Mouse (Mus musculus) frontal cortex, adult 2 months (tissue): ENCODE data around the gene Nfatc4. TPM values are rescaled to one million over a fixed set of nuclear protein-coding genes. Genes with fewer than 3 reads are reported as not detected.

Experiments
- DNase-seq, 2 experiments: peaks; one replicate each; pipeline ENCODE4 v3.0.0; 2022; ENCODE audit warnings: low spot score in 1 of 2; ENCODE audit errors: extremely low spot score in 1 of 2
- polyA plus RNA-seq: library from polyadenylated mRNA; depleted of rRNA; stranded (reverse); fragments of >200 nt; gene quantifications from 2 replicates; pipeline ENCODE4 v1.2.3, GENCODE M21; 2012; rRNA removed

Nfatc4 gene
- polyA plus RNA-seq, 1 experiment: 2.7 TPM

GRCm38 (mm10) chr14:55880982-55881381 lies 58.0 kb downstream of the Nfatc4 start:
- DNase-seq: no peak

- no peak for DNase-seq
These were observed 59.3 kb downstream of the Nfatc4 start for GRCm38 (mm10) chr14:55882171-55882641.

GRCm38 (mm10) chr14:55883149-55883661 lies 60.3 kb downstream of the Nfatc4 start:
- no peak for DNase-seq

Other genes with a start within 250 kb of the Nfatc4 start
- 0.11 TPM in 1 of 2 replicates, not detected in the other for gene Fitm1, start 247.5 kb upstream of the Nfatc4 start, polyA plus RNA-seq
- 62.6 and 82.8 TPM in 2 replicates for gene Psme1, start 245.0 kb upstream of the Nfatc4 start, polyA plus RNA-seq
- gene Emc9, start 237.8 kb upstream of the Nfatc4 start, polyA plus RNA-seq: 56.3 and 58.2 TPM in 2 replicates
- 43.2 and 46.9 TPM in 2 replicates for gene Psme2, start 232.0 kb upstream of the Nfatc4 start, polyA plus RNA-seq
- 24.2 TPM in 2 replicates for gene Rnf31, start 231.4 kb upstream of the Nfatc4 start, polyA plus RNA-seq
- 19.1 and 22.9 TPM in 2 replicates for gene Irf9, start 219.6 kb upstream of the Nfatc4 start, polyA plus RNA-seq
- gene Rec8, start 205.1 kb upstream of the Nfatc4 start, polyA plus RNA-seq: 17.2 and 22.6 TPM in 2 replicates
- gene Ipo4, start 187.2 kb upstream of the Nfatc4 start, polyA plus RNA-seq: 139 and 152 TPM in 2 replicates
- gene Gm49378, start 185.2 kb upstream of the Nfatc4 start, polyA plus RNA-seq: 4.3 and 6.2 TPM in 2 replicates
- gene Tm9sf1, start 179.3 kb upstream of the Nfatc4 start, polyA plus RNA-seq: 33.0 and 38.5 TPM in 2 replicates
- gene Tssk4, start 173.0 kb upstream of the Nfatc4 start, polyA plus RNA-seq: 0.78 and 1.2 TPM in 2 replicates
- gene Mdp1, start 162.6 kb upstream of the Nfatc4 start, polyA plus RNA-seq: 46.0 and 46.7 TPM in 2 replicates
- gene Gmpr2, start 151.2 kb upstream of the Nfatc4 start, polyA plus RNA-seq: 30.6 and 33.0 TPM in 2 replicates
- 351 and 383 TPM in 2 replicates for gene Nedd8, start 151.0 kb upstream of the Nfatc4 start, polyA plus RNA-seq
- 19.2 and 21.7 TPM in 2 replicates for gene Tinf2, start 141.3 kb upstream of the Nfatc4 start, polyA plus RNA-seq
- 0.14 and 0.21 TPM in 2 replicates for gene Tgm1, start 109.2 kb upstream of the Nfatc4 start, polyA plus RNA-seq
- 60.7 and 64.3 TPM in 2 replicates for gene Rabggta, start 100.9 kb upstream of the Nfatc4 start, polyA plus RNA-seq
- 111 and 119 TPM in 2 replicates for gene Dhrs1, start 77.5 kb upstream of the Nfatc4 start, polyA plus RNA-seq
- 8.9 and 9.0 TPM in 2 replicates for gene Nop9, start 77.5 kb upstream of the Nfatc4 start, polyA plus RNA-seq
- gene Cideb, start 64.7 kb upstream of the Nfatc4 start, polyA plus RNA-seq: 15.6 and 18.7 TPM in 2 replicates
- 0.18 and 0.19 TPM in 2 replicates for gene Ltb4r2, start 61.7 kb upstream of the Nfatc4 start, polyA plus RNA-seq
- 0.11 and 0.14 TPM in 2 replicates for gene Ltb4r1, start 57.2 kb upstream of the Nfatc4 start, polyA plus RNA-seq
- 4.0 and 4.3 TPM in 2 replicates for gene Adcy4, start 39.0 kb upstream of the Nfatc4 start, polyA plus RNA-seq
- 0.67 and 0.68 TPM in 2 replicates for gene Ripk3, start 34.3 kb upstream of the Nfatc4 start, polyA plus RNA-seq
- gene Nynrin, start 30.9 kb downstream of the Nfatc4 start, polyA plus RNA-seq: 3.8 and 4.3 TPM in 2 replicates
- gene Cbln3, start 61.2 kb downstream of the Nfatc4 start, polyA plus RNA-seq: 0.25 and 0.26 TPM in 2 replicates
- 10.3 and 12.2 TPM in 2 replicates for gene Khnyn, start 61.8 kb downstream of the Nfatc4 start, polyA plus RNA-seq
- 122 and 128 TPM in 2 replicates for gene Sdr39u1, start 77.1 kb downstream of the Nfatc4 start, polyA plus RNA-seq
- 0.08 and 0.11 TPM in 2 replicates for gene Cma1, start 121.5 kb downstream of the Nfatc4 start, polyA plus RNA-seq
- not detected in 2 replicates for gene Cma2, start 127.8 kb downstream of the Nfatc4 start, polyA plus RNA-seq
- gene Mcpt1, start 194.8 kb downstream of the Nfatc4 start, polyA plus RNA-seq: not detected in 2 replicates
- not detected in 2 replicates for gene Mcpt9, start 207.4 kb downstream of the Nfatc4 start, polyA plus RNA-seq
- not detected in 2 replicates for gene Mcpt2, start 218.9 kb downstream of the Nfatc4 start, polyA plus RNA-seq
- gene Mcpt4, start 239.2 kb downstream of the Nfatc4 start, polyA plus RNA-seq: 0.10 TPM in 1 of 2 replicates, not detected in the other